Mouse (Mus musculus) forebrain, embryonic 13.5 days (tissue): ENCODE data around the gene Hist1h4a. TPM values are rescaled to one million over a fixed set of nuclear protein-coding genes. Genes with fewer than 3 reads are reported as not detected.
"Not testable (repeated sequence)": the region's sequence is repeated elsewhere in the genome, so short reads cannot be mapped to it uniquely, and the experiment has no call there.

ENCODE experiments used
- ATAC-seq: fragments of 200-750 bp; cut with Nextera tagmentation; 2 replicates; pipeline ENCODE4 v1.8.0; 2017
- H3K27ac ChIP-seq: fragments of 300-500 bp; sonication (generic); 2 replicates; pipeline ENCODE4 v1.5.1; 2015; ENCODE audit warnings: inconsistent platforms, mild to moderate bottlenecking, moderate library complexity
- H3K27me3 ChIP-seq: fragments of 300-500 bp; sonication (generic); 2 replicates; pipeline ENCODE4 v1.6.1; 2015; ENCODE audit warnings: mild to moderate bottlenecking, inconsistent platforms
- H3K36me3 ChIP-seq: fragments of 300-500 bp; sonication (generic); 2 replicates; pipeline ENCODE4 v1.6.1; 2015; ENCODE audit warnings: mild to moderate bottlenecking, inconsistent platforms; ENCODE audit not compliant: poor library complexity, severe bottlenecking
- H3K4me1 ChIP-seq: fragments of 300-500 bp; sonication (generic); 2 replicates; pipeline ENCODE4 v1.6.1; 2015; ENCODE audit warnings: inconsistent platforms
- H3K4me2 ChIP-seq: fragments of 300-500 bp; sonication (generic); 2 replicates; pipeline ENCODE4 v1.6.1; 2015; ENCODE audit warnings: inconsistent platforms, mild to moderate bottlenecking, moderate library complexity
- H3K4me3 ChIP-seq: fragments of 300-500 bp; sonication (generic); 2 replicates; pipeline ENCODE4 v1.5.1; 2015; ENCODE audit warnings: mild to moderate bottlenecking, inconsistent platforms
- H3K9ac ChIP-seq: fragments of 300-500 bp; sonication (generic); 2 replicates; pipeline ENCODE4 v1.6.1; 2015; ENCODE audit warnings: mild to moderate bottlenecking, inconsistent platforms
- H3K9me3 ChIP-seq: fragments of 300-500 bp; sonication (generic); replicated peaks from 2 replicates; pipeline ENCODE4 v1.6.1; 2016; ENCODE audit warnings: inconsistent platforms
- WGBS: fragments of 180-500 bp; shearing (Covaris S2); methylation state at CpG from one replicate; pipeline ENCODE4 v1.1.7; 2015; 5-methylcytosine and 5-hydroxymethylcytosine counted together
- polyA plus RNA-seq: library from polyadenylated mRNA; unstranded; fragments of >200 nt; fragmentation: Nextera tagmentation; extraction: Ambion mirVana; gene quantifications from 2 replicates; pipeline ENCODE4 v1.2.1, GENCODE M21; 2015

Hist1h4a gene
- polyA plus RNA-seq, 1 experiment from 2014 or later: 1.1 TPM

- ATAC-seq: peak; percentile 93
- H3K27me3 ChIP-seq, H3K36me3 ChIP-seq, H3K9me3 ChIP-seq: not testable (repeated sequence)
- WGBS: under 1% methylated on average over 47 of the region's 58 CpGs
- H3K4me2 ChIP-seq: peak within 1 kb of the TSS; percentile 67
- H3K4me3 ChIP-seq: peak within 1 kb of the TSS; percentile 38
- peak within 1 kb of the TSS; percentile 96 for H3K27ac ChIP-seq
- H3K9ac ChIP-seq: peak within 1 kb of the TSS; percentile 76
- peaks cover 24% of the 10 kb centered on the region for H3K4me1 ChIP-seq
These were observed 14.6 kb downstream of the Hist1h4a start, which contains the start of gene Hist1h2bb for GRCm38 (mm10) chr13:23746201-23747080. TSS of gene Hist1h2bb (plus strand) at chr13:23746734.

GRCm38 (mm10) chr13:23745381-23746161 lies 15.5 kb downstream of the Hist1h4a start, which contains the start of gene Hist1h3c:
TSS of gene Hist1h3c (minus strand) at chr13:23745602.
- H3K9ac ChIP-seq: peak within 1 kb of the TSS; percentile 75
- no peaks in the 10 kb centered on the region for H3K36me3 ChIP-seq
- H3K27ac ChIP-seq: peak within 1 kb of the TSS; percentile 96
- H3K27me3 ChIP-seq: no peaks in the 10 kb centered on the region
- under 1% methylated on average over 28 of the region's 28 CpGs for WGBS
- H3K4me2 ChIP-seq: peak within 1 kb of the TSS; percentile 67
- peaks cover 25% of the 10 kb centered on the region for H3K4me1 ChIP-seq
- H3K4me3 ChIP-seq: peak within 1 kb of the TSS; percentile 40
- H3K9me3 ChIP-seq: no peaks in the 10 kb centered on the region
- peak; percentile 74 for ATAC-seq

- under 1% methylated on average over 13 of the region's 36 CpGs for WGBS
- Histone ChIP-seq H3K4me2 (peak overlapping the region; percentile 67), H3K9me3 (no peaks in the 10 kb centered on the region), H3K27ac (peak overlapping the region; percentile 86), H3K4me3 (peak overlapping the region; percentile 40), H3K4me1 (peaks cover 34% of the 10 kb centered on the region), H3K27me3 (no peaks in the 10 kb centered on the region), H3K36me3 (no peaks in the 10 kb centered on the region), H3K9ac (peak overlapping the region; percentile 60)
- no peak for ATAC-seq
These were observed 16.3 kb downstream of the Hist1h4a start for GRCm38 (mm10) chr13:23744421-23745380.

- WGBS: 39% methylated on average over 4 of the region's 4 CpGs
These were observed 17.1 kb downstream of the Hist1h4a start for GRCm38 (mm10) chr13:23743963-23744362.

GRCm38 (mm10) chr13:23743215-23743614 lies 17.8 kb downstream of the Hist1h4a start:
- Histone ChIP-seq H3K36me3 (no peaks in the 10 kb centered on the region), H3K4me2 (no peak overlapping the region), H3K9ac (no peak overlapping the region), H3K4me1 (peaks cover 35% of the 10 kb centered on the region), H3K4me3 (no peak overlapping the region), H3K27me3 (no peaks in the 10 kb centered on the region), H3K9me3 (no peaks in the 10 kb centered on the region), H3K27ac (peak overlapping the region; percentile 21; the same call in 1 of the 2 replicates)
- WGBS: 84% methylated on average over 5 of the region's 5 CpGs
- no peak for ATAC-seq

More at GRCm38 (mm10) chr13:23743963-23744362, 17.1 kb downstream of the Hist1h4a start:
- no peak for ATAC-seq
- no peak overlapping the region; the same call in 1 of the 2 replicates for H3K4me3 ChIP-seq
- peak overlapping the region; percentile 60; the same call in 1 of the 2 replicates for H3K9ac ChIP-seq
- peak overlapping the region; percentile 86 for H3K27ac ChIP-seq
- peak overlapping the region; percentile 67 for H3K4me2 ChIP-seq
- H3K9me3 ChIP-seq: no peaks in the 10 kb centered on the region
- peaks cover 40% of the 10 kb centered on the region for H3K4me1 ChIP-seq
- H3K27me3 ChIP-seq: no peaks in the 10 kb centered on the region
- no peaks in the 10 kb centered on the region for H3K36me3 ChIP-seq

GRCm38 (mm10) chr13:23742007-23742406 lies 19.0 kb downstream of the Hist1h4a start:
- no peaks in the 10 kb centered on the region for H3K36me3 ChIP-seq
- no peak overlapping the region for H3K9ac ChIP-seq
- no peak overlapping the region for H3K4me2 ChIP-seq
- H3K4me1 ChIP-seq: peaks cover 26% of the 10 kb centered on the region
- ATAC-seq: no peak
- no peak overlapping the region for H3K27ac ChIP-seq
- H3K4me3 ChIP-seq: no peak overlapping the region
- H3K27me3 ChIP-seq: no peaks in the 10 kb centered on the region
- H3K9me3 ChIP-seq: no peaks in the 10 kb centered on the region

GRCm38 (mm10) chr13:23740910-23741309 lies 20.1 kb downstream of the Hist1h4a start:
- ATAC-seq: no peak
- H3K27me3 ChIP-seq: no peaks in the 10 kb centered on the region
- no peak overlapping the region for H3K9ac ChIP-seq
- 72% methylated on average over 5 of the region's 5 CpGs for WGBS
- H3K9me3 ChIP-seq: no peaks in the 10 kb centered on the region
- no peaks in the 10 kb centered on the region for H3K36me3 ChIP-seq
- H3K4me1 ChIP-seq: peaks cover 25% of the 10 kb centered on the region
- no peak overlapping the region for H3K4me3 ChIP-seq
- H3K4me2 ChIP-seq: peak overlapping the region; percentile 98
- H3K27ac ChIP-seq: no peak overlapping the region

GRCm38 (mm10) chr13:23740256-23740840 lies 20.7 kb downstream of the Hist1h4a start:
- H3K27me3 ChIP-seq: no peaks in the 10 kb centered on the region
- no peak for ATAC-seq
- peaks cover 25% of the 10 kb centered on the region for H3K4me1 ChIP-seq
- no peaks in the 10 kb centered on the region for H3K9me3 ChIP-seq
- 40% methylated on average over 13 of the region's 13 CpGs for WGBS
- H3K9ac ChIP-seq: peak overlapping the region; percentile 92
- H3K27ac ChIP-seq: peak overlapping the region; percentile 98
- H3K4me3 ChIP-seq: peak overlapping the region; percentile 57
- no peaks in the 10 kb centered on the region for H3K36me3 ChIP-seq
- H3K4me2 ChIP-seq: peak overlapping the region; percentile 98

- peaks cover 25% of the 10 kb centered on the region for H3K4me1 ChIP-seq
- 1% methylated on average over 14 of the region's 14 CpGs for WGBS
- no peak for ATAC-seq
- H3K9ac ChIP-seq: peak overlapping the region; percentile 92
- peak overlapping the region; percentile 98 for H3K4me2 ChIP-seq
- H3K9me3 ChIP-seq: no peaks in the 10 kb centered on the region
- H3K27me3 ChIP-seq: no peaks in the 10 kb centered on the region
- peak overlapping the region; percentile 98 for H3K27ac ChIP-seq
- H3K36me3 ChIP-seq: no peaks in the 10 kb centered on the region
- H3K4me3 ChIP-seq: peak overlapping the region; percentile 57
These were observed 21.1 kb downstream of the Hist1h4a start for GRCm38 (mm10) chr13:23739922-23740252.

GRCm38 (mm10) chr13:23739069-23739921 lies 21.7 kb downstream of the Hist1h4a start:
- 1% methylated on average over 39 of the region's 39 CpGs for WGBS

More at GRCm38 (mm10) chr13:23739069-23739921, 21.7 kb downstream of the Hist1h4a start:
- peak overlapping the region; percentile 98 for H3K4me2 ChIP-seq
- peaks cover 21% of the 10 kb centered on the region for H3K4me1 ChIP-seq
- H3K27ac ChIP-seq: peak overlapping the region; percentile 98
- no peaks in the 10 kb centered on the region for H3K27me3 ChIP-seq
- H3K9ac ChIP-seq: peak overlapping the region; percentile 92
- peak overlapping the region; percentile 57 for H3K4me3 ChIP-seq
- H3K9me3 ChIP-seq: no peaks in the 10 kb centered on the region
- peak; percentile 90 for ATAC-seq
- H3K36me3 ChIP-seq: no peaks in the 10 kb centered on the region
